Mouse (Mus musculus) small intestine, adult 2 months (tissue): ENCODE data around the gene Gtf2b.

ENCODE experiments used
- CTCF ChIP-seq: fragments of 200-500 bp; IDR thresholded peaks from 2 replicates; pipeline ENCODE4 v1.5.1; 2012; ENCODE audit warnings: low read depth, mild to moderate bottlenecking, control low read depth, inconsistent platforms, low read length, moderate library complexity, mixed read lengths; ENCODE audit not compliant: insufficient replicate concordance, insufficient read length; ENCODE audit errors: extremely low read depth
- POLR2A ChIP-seq: fragments of 200-500 bp; IDR thresholded peaks from 2 replicates; pipeline ENCODE4 v1.6.1; 2012; ENCODE audit warnings: low read depth, mild to moderate bottlenecking, control low read depth, inconsistent platforms, low read length, moderate library complexity

DNA sequence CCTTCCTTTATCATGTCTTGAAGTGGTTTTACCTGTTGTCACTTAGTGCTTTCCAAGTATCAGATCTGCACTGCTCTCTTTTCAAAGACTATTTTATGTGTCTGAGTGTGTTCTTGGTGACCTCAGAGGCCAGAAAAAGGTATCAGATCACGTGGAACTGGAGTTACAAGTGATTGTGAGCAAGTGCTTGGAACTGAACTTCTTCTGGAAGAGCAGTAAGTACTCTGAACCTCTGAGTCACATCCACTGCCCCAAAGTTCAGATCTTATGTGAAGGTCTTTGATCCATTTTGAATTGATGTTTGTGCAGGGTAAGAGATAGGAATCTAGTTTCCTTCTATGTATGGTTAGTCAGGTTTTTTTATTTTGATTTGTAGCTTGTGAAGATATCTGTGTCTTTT, 5.7 kb downstream of the Gtf2b start:
- TF ChIP-seq CTCF (no peak), POLR2A (no peak)
